Mouse (Mus musculus) adrenal gland, adult 18-20 months (tissue): Measurements from ENCODE around the gene Nup35. TPM values are rescaled to one million over a fixed set of nuclear protein-coding genes. Genes with fewer than 3 reads are reported as not detected.

ENCODE experiments used
- DNase-seq, 2 experiments: peaks; one replicate each; pipeline ENCODE4 v3.0.0; 2021 to 2022; ENCODE audit warnings: low spot score in 2 of 2
- long read RNA-seq, 2 experiments: library from polyadenylated mRNA; stranded (forward); transcript quantifications; one replicate each; pipeline ENCODE4 v2.0.0; 2021
- total RNA-seq, 2 experiments: library from RNA; stranded (reverse); gene quantifications; 1 replicate in 1 of 2; 2 replicates in 1 of 2; pipeline ENCODE4 v1.2.3; 2021

The Nup35 gene
- 10 to 100 TPM; 16.5 to 27.4 TPM for total RNA-seq
- long read RNA-seq, experiment 1, transcript Nup35-201 (9 exons, 1,559 nt) = major isoform, 12 of 15 reads
- long read RNA-seq, experiment 1, partial matches to known transcripts = 1 of 15 reads
- long read RNA-seq, experiment 1, other reads (novel, unspliced or antisense) = 2 of 15 reads
- long read RNA-seq, experiment 2, transcript Nup35-201 (9 exons, 1,559 nt) = major isoform, 45 of 50 reads
- long read RNA-seq, experiment 2, partial matches to known transcripts = 1 of 50 reads
- long read RNA-seq, experiment 2, other reads (novel, unspliced or antisense) = 4 of 50 reads

- DNase-seq = peak; percentile 92 to 95
These were observed at the start of gene Nup35, which contains the start of gene Dusp19 for GRCm38 (mm10) chr2:80616854-80617737. Gene Nup35 (plus strand): TSS chr2:80617236. Gene Dusp19 (plus strand): TSS chr2:80617045.

GRCm38 (mm10) chr2:80567411-80567810 is 49.6 kb upstream of the Nup35 start:
- DNase-seq = no peak

GRCm38 (mm10) chr2:80570656-80571055 is 46.4 kb upstream of the Nup35 start:
- no peak for DNase-seq

GRCm38 (mm10) chr2:80577286-80577685 is 39.8 kb upstream of the Nup35 start:
- DNase-seq = no peak

GRCm38 (mm10) chr2:80579253-80579891 is 37.7 kb upstream of the Nup35 start:
- DNase-seq = no peak

GRCm38 (mm10) chr2:80580311-80580961 is 36.6 kb upstream of the Nup35 start:
- DNase-seq = peak; percentile 55 to 63

GRCm38 (mm10) chr2:80581043-80581711 is 35.9 kb upstream of the Nup35 start, which contains the start of gene Nckap1:
Gene Nckap1 (minus strand): TSS chr2:80581380.
- peak; percentile 91 to 92 for DNase-seq

GRCm38 (mm10) chr2:80582356-80582755 is 34.7 kb upstream of the Nup35 start:
- DNase-seq = no peak

- no peak for DNase-seq
These were observed 22.7 kb upstream of the Nup35 start for GRCm38 (mm10) chr2:80594215-80594918.

- DNase-seq = no peak
These were observed 20.1 kb upstream of the Nup35 start for GRCm38 (mm10) chr2:80596960-80597359.

GRCm38 (mm10) chr2:80599850-80600249 is 17.2 kb upstream of the Nup35 start:
- no peak for DNase-seq

GRCm38 (mm10) chr2:80600611-80601010 is 16.4 kb upstream of the Nup35 start:
- no peak for DNase-seq

GRCm38 (mm10) chr2:80602756-80603155 is 14.3 kb upstream of the Nup35 start:
- no peak for DNase-seq

- DNase-seq = no peak
These were observed 13.1 kb upstream of the Nup35 start for GRCm38 (mm10) chr2:80603771-80604426.

GRCm38 (mm10) chr2:80612286-80612685 is 4.8 kb upstream of the Nup35 start:
- no peak for DNase-seq

- no peak for DNase-seq
These were observed 4.2 kb upstream of the Nup35 start for GRCm38 (mm10) chr2:80612796-80613195.

- DNase-seq = no peak
These were observed 2.0 kb downstream of the Nup35 start for GRCm38 (mm10) chr2:80618991-80619390.

- no peak for DNase-seq
These were observed 4.9 kb downstream of the Nup35 start for GRCm38 (mm10) chr2:80621921-80622320.

- no peak for DNase-seq
These were observed 7.5 kb downstream of the Nup35 start for GRCm38 (mm10) chr2:80624523-80624922.
